Mouse (Mus musculus): ENCODE data around the gene Fam83g. TPM values are rescaled to one million over a fixed set of nuclear protein-coding genes. Genes with fewer than 3 reads are reported as not detected.

Fam83g gene
- polyA plus RNA-seq, 1 experiment = 7.5 TPM

DNA sequence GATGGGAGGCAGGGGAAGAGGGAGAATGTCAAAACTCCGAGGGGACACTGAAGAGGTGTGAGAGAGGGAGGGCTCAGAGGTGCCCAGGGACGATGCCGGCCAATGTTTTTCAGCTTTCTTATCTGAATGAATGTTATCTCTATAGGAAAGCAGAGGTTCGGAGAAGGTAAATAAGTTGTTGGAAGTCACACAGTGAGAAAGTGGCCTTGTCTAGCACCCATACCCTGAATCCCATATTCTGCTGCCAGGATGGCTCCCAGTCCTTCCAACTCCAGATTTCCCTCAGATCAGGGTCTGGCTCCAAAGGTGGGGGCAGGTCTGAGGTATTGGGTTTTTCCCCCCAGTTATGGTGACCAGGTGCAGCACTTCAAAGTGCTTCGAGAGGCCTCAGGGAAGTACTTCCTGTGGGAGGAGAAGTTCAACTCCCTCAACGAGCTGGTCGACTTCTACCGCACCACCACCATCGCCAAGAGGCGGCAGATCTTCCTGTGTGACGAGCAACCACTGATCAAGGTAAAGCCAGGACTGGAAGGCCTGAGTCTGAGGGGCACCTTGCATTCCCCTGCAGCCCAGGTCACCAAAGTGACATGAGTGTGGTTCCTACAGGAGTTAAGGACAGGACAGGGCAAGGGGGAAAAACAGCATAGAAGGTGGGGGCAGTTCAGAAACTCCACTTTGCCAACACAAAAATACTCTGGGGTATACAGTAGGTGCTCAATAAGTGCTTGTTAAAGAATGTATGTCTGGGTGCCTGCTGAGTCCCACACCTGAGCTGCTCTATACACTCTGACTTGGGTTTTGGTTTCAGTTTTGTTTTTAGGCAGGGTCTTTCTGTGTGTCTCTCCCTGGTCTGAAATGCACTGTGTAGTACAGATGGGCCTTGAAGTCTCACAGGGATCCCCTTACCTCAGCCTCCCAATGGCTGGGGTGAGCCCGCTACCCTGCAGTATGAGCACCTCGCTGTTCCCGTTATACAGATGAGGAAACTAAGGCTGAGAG, 14.1 kb upstream of the Fam83g start:
- no peaks in the 10 kb centered on the region for H3K4me1 ChIP-seq (ENCODE audit: control insufficient read depth, insufficient read depth, low read length)
- H3K4me3 ChIP-seq (replicated peaks; ENCODE audit: extremely low read depth, low read depth, low read length) = peak overlapping the region; percentile 27
- WGBS = 59% methylated on average over 14 of the region's 14 CpGs
- TF ChIP-seq POLR2A (IDR thresholded peaks at IDR 0.05; ENCODE audit: borderline replicate concordance, extremely low read depth, low read depth, low read length) (no peak), CTCF (IDR thresholded peaks at IDR 0.05; ENCODE audit: insufficient read depth, low read length) (no peak)
- DNase-seq = no peak

DNA sequence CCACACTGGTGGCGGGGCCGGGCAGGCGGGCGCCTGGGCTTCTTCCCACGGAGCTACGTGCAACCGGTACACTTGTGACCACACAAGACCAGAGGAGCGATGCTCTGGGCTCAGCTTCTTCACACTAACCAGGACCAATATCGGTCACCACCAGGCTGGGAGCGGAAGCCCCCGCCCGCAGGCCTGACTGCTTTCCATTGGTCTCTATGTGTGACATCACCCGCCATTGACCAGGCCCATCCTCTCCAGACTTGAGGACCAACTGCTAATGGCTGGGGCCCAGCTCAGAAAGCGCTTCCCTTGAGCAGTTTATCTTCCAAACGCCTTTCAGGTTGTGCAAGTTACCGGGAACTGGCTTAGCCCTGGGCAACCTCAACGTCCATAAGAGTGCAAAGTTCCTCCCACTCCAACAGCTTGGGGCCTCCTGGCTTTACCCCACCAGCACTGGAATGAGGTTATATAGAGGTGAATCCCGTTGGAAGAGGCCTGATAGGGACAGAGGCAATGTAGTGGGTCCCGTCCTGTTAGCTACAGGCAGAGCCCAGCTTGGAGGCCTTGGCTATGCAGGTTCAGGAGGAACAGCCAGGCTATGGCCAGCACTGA, 12.0 kb upstream of the Fam83g start:
- no peak for TF ChIP-seq POLR2A (IDR thresholded peaks at IDR 0.05; ENCODE audit: borderline replicate concordance, extremely low read depth, low read depth, low read length)
- no peak for TF ChIP-seq CTCF (IDR thresholded peaks at IDR 0.05; ENCODE audit: insufficient read depth, low read length)
- Histone ChIP-seq H3K4me3 (replicated peaks; ENCODE audit: extremely low read depth, low read depth, low read length) (no peak overlapping the region), H3K4me1 (ENCODE audit: control insufficient read depth, insufficient read depth, low read length) (no peaks in the 10 kb centered on the region)
- 75% methylated on average over 19 of the region's 19 CpGs for whole genome bisulfite sequencing
- no peak for DNase-seq

DNA sequence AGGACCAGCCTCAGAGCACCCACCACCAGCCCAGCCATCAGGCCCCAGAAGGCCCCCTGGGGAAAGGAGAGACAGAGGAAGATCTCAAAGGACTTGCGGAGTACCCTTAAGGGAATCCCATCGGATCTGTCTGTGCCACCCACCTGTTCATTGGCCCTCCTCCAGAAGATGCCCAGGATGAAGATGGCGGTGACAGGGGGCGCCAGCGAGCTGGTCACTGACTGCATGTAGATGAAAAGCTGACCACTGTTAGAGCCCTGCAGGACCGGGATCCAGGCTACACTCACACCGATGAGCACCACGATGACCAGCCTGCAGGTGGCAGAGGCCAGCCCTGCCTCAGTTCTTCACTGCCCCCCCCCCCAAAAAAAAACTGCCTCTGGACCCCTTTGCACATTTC, 10.2 kb upstream of the Fam83g start:
- WGBS = 50% methylated on average over 8 of the region's 8 CpGs
- H3K4me3 ChIP-seq (replicated peaks; ENCODE audit: extremely low read depth, low read depth, low read length) = no peak overlapping the region
- TF ChIP-seq POLR2A (IDR thresholded peaks at IDR 0.05; ENCODE audit: borderline replicate concordance, extremely low read depth, low read depth, low read length) = no peak
- TF ChIP-seq CTCF (IDR thresholded peaks at IDR 0.05; ENCODE audit: insufficient read depth, low read length) = peak; percentile 28
- H3K4me1 ChIP-seq (ENCODE audit: control insufficient read depth, insufficient read depth, low read length) = no peaks in the 10 kb centered on the region
- DNase-seq = no peak

DNA sequence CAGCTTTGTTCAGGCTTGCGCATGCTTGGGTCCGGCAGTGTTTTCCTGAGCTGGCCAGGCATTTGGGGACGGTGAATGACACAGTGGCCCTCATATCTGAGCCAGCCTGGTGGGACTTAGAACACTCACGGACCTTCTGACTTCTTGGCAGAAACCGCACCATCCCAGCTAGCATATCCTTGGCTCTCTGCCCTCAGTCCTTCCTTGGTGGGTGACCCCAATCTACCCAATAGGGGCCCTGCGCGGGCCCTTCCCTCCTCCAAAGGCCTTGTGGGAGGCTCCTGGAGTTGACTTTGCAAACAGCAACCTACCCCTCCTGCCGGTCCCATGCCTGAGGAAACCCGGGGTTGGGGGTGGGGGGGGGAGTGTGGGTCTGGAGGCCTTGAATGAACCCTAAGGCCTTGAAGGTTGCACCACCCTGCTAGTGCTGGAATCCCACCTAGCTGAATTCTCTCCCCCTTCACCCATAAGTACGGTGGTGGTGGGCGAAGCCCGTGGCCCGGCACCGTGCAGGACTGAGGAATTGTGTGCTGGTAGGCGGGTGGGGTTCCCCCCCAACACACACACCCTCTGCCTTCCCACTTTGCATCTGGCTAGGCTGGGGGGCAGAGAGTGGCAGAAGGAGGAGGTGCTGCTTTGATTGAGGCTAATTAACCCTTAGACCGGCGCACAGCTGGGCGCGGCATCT, 9.6 kb upstream of the Fam83g start:
- 43% methylated on average over 19 of the region's 19 CpGs for WGBS
- DNase-seq = no peak
- TF ChIP-seq POLR2A (IDR thresholded peaks at IDR 0.05; ENCODE audit: borderline replicate concordance, extremely low read depth, low read depth, low read length) (no peak), CTCF (IDR thresholded peaks at IDR 0.05; ENCODE audit: insufficient read depth, low read length) (no peak)
- Histone ChIP-seq H3K4me1 (ENCODE audit: control insufficient read depth, insufficient read depth, low read length) (no peaks in the 10 kb centered on the region), H3K4me3 (replicated peaks; ENCODE audit: extremely low read depth, low read depth, low read length) (no peak overlapping the region)

DNA sequence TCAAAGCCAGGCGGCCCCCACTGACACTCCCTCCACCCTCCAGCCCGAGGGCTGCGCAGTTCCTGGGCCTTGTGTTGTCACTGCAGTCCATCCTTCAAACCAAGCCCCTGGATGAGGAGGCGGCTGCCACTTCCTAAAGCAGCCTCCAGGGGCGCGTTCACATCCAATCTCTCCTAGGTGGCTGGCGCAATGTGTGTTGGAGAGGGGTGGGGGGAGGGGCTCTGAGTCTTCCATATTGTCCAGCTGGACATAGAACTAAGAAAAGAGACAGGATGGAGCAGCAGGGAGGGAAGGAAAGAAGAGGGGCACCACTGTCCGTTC, 9.1 kb upstream of the Fam83g start:
- Histone ChIP-seq H3K4me1 (ENCODE audit: control insufficient read depth, insufficient read depth, low read length) (no peaks in the 10 kb centered on the region), H3K4me3 (replicated peaks; ENCODE audit: extremely low read depth, low read depth, low read length) (no peak overlapping the region)
- DNase-seq = no peak
- 22% methylated on average over 8 of the region's 8 CpGs for WGBS
- TF ChIP-seq CTCF (IDR thresholded peaks at IDR 0.05; ENCODE audit: insufficient read depth, low read length) (0 out of 2 replicates have a peak, but pooled peaks have one; percentile 18), POLR2A (IDR thresholded peaks at IDR 0.05; ENCODE audit: borderline replicate concordance, extremely low read depth, low read depth, low read length) (no peak)

DNA sequence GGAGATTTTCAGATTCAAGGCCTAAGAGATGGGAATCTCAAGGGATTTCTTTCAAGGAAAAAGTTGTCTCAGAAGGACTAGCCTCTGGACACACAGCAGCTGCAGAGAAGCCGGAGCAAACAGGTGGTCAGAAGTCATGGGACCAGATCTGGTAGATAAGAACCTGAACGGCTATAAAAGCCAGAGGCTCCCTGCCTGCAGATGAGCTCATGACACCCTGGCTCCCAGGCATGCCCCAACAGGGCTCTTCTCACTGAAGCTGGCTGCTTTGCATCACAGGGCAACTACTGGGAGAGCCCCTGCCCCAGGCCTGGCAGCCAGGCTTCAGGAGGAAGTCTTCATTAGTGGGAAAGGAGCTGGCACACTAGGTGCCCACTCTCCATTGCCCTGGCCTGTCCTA, 8.6 kb upstream of the Fam83g start:
- 39% methylated on average over 2 of the region's 2 CpGs for WGBS
- no peak for DNase-seq
- Histone ChIP-seq H3K4me1 (ENCODE audit: control insufficient read depth, insufficient read depth, low read length) (no peaks in the 10 kb centered on the region), H3K4me3 (replicated peaks; ENCODE audit: extremely low read depth, low read depth, low read length) (no peak overlapping the region)
- TF ChIP-seq POLR2A (IDR thresholded peaks at IDR 0.05; ENCODE audit: borderline replicate concordance, extremely low read depth, low read depth, low read length) (no peak), CTCF (IDR thresholded peaks at IDR 0.05; ENCODE audit: insufficient read depth, low read length) (no peak)

DNA sequence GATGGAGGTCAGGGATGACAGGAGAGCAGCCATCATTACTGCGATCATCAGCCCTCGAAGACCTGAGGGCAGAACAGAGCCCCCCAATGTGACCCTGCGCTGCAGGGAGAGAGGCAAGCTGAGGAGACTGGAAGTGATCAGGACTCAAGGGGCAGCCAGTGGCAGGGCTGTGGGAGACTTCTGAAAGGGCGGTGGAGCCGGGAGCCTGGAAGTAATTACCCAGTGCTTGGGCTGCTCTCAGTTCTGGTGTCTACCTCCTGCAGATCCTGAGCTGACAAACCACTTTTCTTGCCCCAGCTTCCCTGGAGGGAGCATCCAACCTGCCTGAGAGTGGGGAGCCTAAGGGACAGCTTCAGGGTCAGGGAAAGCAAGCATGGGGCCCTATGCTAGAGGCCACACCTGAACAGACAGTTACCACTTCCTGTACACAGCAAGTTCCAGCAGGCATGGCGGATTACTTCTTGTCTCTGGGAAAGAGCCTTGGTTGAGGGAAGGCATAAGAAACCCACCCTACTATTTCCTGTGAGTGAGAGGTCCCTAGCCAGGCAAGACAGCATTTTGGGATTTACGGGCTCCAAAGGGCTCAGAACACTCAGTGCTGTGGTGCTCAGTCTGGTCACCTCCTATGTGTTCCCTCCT, 7.6 kb upstream of the Fam83g start:
- H3K4me3 ChIP-seq (replicated peaks; ENCODE audit: extremely low read depth, low read depth, low read length) = no peak overlapping the region
- H3K4me1 ChIP-seq (ENCODE audit: control insufficient read depth, insufficient read depth, low read length) = no peaks in the 10 kb centered on the region
- TF ChIP-seq POLR2A (IDR thresholded peaks at IDR 0.05; ENCODE audit: borderline replicate concordance, extremely low read depth, low read depth, low read length) (no peak), CTCF (IDR thresholded peaks at IDR 0.05; ENCODE audit: insufficient read depth, low read length) (no peak)
- no peak for DNase-seq
- 85% methylated on average over 7 of the region's 7 CpGs for WGBS

DNA sequence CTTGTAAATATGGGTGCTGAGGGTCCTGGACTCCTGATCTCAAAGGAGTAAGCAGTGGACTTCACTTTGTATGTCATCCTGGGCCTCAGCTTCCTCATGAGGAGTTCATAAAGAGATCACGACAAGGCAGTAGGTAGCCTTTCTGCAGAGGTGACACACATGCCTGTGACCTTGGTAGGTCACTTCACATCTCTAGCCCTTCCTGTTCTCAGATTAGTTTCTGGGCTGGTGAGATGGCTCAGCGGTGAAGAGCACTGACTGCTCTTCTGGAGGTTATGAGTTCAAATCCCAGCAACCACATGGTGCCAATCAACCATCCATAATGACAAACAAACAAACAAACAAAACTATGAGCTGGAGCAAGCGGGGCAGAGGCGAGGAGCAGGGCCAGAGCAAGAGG, 6.2 kb upstream of the Fam83g start:
- Histone ChIP-seq H3K4me1 (ENCODE audit: control insufficient read depth, insufficient read depth, low read length) (no peaks in the 10 kb centered on the region), H3K4me3 (replicated peaks; ENCODE audit: extremely low read depth, low read depth, low read length) (no peak overlapping the region)
- WGBS = 92% methylated on average over 4 of the region's 4 CpGs
- DNase-seq = no peak
- TF ChIP-seq CTCF (IDR thresholded peaks at IDR 0.05; ENCODE audit: insufficient read depth, low read length) (no peak), POLR2A (IDR thresholded peaks at IDR 0.05; ENCODE audit: borderline replicate concordance, extremely low read depth, low read depth, low read length) (no peak)

Measured in lung, adult 2 months (tissue).